Mouse (Mus musculus) lung, adult 18-20 months (tissue): ENCODE measurements at regions not wholly inside any gene's neighbourhood (a gene's known extent, or its start where the extent isn't known, plus 50 kb on each side); places are given as distances from the start of the nearest gene placed in this dataset.
A peak's percentile ranks its signal among the peaks of the same experiment; 100 is the strongest.

Experiments
- DNase-seq, 2 experiments: peaks; one replicate each; pipeline ENCODE4 v3.0.0; 2022; ENCODE audit warnings: mixed read lengths in 2 of 2

GRCm38 (mm10) chr16:49965528-49966250, 165.4 kb downstream of the Cd47 start:
- no peak for DNase-seq

- DNase-seq, result no peak
These were observed 165.9 kb downstream of the Cd47 start for GRCm38 (mm10) chr16:49966251-49966588.

GRCm38 (mm10) chr16:49967110-49967509, 166.8 kb downstream of the Cd47 start:
- DNase-seq, result no peak

DNA sequence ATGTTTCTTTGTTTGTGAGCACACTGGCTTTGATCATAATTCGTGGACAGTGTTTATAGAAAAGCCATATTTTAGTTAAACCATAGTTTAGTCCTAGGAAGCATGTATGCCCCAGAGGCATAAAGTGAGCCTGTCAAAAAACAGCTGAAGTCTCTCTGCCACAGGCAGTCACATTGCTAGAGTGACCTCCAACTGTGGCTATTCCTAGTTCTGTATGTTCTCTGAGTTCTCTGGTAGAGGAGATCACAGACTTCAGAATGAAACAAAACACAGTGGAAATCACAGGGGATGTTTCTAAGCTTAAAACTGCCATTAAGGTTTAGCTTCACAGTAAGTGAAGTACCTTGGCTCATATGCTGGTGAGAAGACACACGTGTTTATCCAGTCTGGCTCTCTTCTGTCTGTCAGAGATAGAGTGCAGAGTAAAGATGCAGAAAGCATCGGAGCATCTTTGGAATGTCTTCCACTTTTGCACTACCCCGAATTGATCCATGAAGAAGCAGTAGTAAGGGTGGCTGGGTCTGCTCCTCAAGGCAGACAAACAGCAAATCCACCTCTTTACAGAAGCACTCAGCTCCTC, 168.0 kb downstream of the Cd47 start:
- peak in 1 of 2 experiments; percentile 23 for DNase-seq

DNA sequence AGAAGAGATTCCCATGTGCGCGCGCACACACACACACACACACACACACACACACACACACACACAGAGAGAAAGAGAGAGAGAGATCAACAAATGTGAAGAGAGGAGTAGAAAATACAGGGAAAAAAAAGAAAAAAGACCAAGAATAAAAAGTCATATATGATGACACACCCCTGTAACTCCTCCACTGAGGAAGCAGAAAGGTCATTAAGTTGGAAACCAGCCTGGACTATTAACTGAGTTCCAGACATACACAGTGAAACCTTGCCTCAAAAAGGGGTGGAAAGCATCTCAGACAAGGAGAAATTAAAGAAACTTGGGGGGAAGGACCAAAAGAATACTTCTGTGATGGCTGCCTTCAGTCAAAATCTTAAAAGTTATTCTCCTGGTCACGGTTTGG, 168.7 kb downstream of the Cd47 start:
- DNase-seq, result no peak

DNA sequence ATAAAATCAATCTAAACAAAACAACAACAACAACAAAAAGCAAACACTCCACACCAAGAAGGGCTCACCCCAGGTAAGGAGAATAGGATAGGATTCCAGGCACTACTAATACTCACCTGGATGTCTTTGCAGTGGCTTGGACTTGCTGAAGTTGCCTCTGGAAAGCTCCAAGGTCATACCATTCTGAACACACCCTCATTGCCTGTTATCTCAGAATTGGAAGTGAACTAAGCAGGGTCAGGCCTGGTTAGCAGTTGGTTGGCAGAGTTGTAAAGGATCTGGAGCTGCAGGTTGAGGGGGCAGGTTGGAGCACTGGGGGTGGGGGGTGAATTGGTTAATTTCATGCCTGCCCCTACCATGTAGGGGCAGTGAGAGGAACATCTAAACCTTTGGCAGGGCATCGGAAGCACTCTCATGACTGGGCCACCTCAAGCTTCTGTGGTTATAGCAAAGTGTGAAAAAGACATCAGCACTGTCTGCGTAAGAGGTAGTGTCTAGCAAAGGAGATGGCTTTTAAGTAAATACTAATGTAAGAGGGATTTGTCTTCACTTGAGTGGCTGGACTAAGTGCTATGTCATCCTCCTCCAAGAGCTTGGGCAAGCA, 169.5 kb downstream of the Cd47 start:
- no peak for DNase-seq

- peak in 1 of 2 experiments; percentile 15 for DNase-seq
These were observed 170.0 kb downstream of the Cd47 start for GRCm38 (mm10) chr16:49970297-49970804.

- DNase-seq, result no peak
These were observed 170.8 kb downstream of the Cd47 start for GRCm38 (mm10) chr16:49971141-49971555.

DNA sequence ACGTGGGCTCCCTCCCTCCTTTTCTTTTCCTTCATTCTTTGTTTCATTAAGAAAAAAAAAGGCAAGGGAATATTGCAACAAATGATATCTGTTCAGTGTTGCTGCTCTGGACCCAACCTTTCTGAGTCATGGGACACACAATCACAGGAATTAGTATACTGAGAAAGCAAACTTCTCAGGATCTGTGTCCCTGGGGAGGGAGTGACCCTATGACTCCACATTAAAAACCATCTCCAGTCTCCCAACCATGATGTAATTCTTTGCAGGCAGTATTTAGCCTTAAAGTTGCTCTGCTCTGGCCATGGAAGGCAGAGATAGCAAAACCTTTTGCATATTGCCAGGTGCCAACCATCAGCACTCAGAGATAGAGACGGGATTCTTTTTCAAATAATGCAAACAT, 176.9 kb downstream of the Cd47 start:
- no peak for DNase-seq

DNA sequence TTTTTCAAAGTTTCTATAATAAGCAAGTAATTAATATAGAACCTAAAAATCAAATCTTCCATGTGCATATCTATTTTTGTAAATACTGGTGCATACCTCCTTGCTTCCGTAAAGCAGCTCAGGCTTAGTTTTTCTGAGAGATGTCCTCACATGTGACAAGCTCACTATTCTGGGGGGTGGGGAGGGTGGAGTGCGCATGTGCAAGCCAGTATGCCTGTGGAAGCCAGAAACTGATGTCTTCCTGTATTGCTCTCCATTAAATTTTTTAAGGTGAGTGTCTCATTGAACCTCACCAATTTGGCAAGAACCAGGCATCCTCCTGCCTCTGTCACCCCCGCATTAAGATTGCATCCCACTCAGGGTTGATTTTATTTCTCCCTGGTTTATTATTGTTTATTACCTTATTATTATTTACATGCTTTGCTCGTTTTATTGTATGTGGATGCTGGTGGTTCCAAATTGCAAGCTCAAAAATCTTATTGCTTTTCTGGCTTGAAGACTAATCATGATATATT, 179.2 kb downstream of the Cd47 start:
- no peak for DNase-seq

- no peak for DNase-seq
These were observed 179.9 kb downstream of the Cd47 start for GRCm38 (mm10) chr16:49980178-49980646.

DNA sequence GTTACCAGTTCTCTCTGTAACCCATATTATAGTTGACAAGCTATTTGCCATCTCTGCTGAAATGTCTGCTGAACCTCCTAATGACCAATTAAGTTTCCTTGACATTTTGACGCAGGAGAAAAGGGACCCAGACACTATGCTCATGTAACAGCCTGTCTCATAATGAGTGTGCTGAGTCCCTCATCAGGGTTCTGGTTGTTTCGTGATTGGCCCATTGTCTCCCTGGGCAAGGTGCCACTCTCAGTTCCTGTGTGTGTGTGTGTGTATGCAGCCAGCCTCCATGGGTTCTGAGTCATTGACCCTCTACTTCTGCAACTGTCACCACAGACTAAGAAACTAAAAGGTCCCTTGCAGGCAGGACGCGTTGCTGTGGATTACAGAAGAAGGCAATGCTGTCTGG, 181.8 kb downstream of the Cd47 start:
- peak; percentile 32 to 42 for DNase-seq

DNA sequence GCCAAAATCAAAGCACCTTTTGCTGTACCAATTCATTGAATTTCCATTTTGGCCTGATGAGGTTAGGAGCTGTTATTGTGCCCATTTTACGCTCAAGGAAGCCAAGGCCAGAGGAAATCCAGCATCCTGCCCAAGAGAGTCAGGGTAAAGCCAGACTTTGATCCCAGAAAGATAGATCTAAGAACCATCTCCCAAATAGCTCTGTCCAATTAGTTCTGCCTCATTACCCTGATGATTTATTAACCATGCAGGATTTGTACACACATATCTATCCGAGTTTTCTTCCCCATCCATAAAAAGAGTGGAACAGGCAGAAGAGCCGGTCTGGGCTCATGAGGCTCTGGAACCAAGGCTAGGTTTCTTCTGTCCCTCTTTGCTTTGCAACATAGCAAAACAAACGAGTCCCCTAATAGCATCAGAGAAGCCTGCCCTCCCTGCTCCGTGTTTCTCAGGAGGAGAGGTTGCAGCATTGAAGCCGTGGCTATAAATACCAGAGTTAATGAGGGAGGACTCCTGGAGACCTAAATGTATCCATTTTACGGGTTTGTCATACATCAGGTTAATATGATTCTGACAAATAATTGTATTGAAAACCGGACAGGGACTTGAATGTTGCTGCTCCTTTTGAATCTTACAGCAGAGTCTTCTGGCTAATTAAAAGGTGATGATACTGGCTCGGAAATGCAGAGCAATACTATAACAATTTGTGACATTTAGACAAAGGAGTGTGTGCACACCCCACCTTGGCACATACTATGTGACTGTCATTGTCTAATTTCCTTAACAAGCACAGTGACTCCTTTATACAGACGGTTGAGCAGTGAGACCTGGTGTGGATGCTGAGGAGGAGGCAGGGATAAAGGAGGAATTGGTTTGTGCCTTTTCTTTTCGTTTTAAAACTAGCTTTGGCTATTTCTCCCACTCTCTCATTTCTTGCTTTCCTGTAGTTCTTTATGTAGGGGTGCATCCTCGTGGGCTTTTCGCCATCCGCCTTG, 185.0 kb downstream of the Cd47 start:
- no peak for DNase-seq

GRCm38 (mm10) chr16:49986954-49987353, 186.6 kb downstream of the Cd47 start:
- DNase-seq, result no peak

DNA sequence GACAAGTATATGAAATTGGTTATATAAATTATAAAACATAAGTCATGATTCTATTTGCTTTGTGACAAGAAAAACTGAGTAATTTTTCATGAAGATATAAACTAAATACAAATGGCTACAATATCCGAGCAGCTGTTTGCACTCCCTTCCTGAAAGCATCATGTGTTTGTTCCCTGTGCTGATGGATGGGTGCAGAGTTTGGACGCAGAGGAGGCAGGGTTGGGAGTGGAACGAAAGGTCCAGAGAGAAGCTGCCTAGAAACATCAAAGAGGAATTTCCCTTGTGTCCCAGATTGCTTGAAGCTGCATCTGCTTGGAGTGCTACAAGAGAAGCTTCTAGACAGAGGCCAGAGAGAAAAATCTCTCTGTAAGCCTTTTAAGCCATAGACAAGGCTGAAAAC, 195.5 kb downstream of the Cd47 start:
- DNase-seq, result peak in 1 of 2 experiments; percentile 21

GRCm38 (mm10) chr16:49996593-49996992, 196.3 kb downstream of the Cd47 start:
- no peak for DNase-seq

DNA sequence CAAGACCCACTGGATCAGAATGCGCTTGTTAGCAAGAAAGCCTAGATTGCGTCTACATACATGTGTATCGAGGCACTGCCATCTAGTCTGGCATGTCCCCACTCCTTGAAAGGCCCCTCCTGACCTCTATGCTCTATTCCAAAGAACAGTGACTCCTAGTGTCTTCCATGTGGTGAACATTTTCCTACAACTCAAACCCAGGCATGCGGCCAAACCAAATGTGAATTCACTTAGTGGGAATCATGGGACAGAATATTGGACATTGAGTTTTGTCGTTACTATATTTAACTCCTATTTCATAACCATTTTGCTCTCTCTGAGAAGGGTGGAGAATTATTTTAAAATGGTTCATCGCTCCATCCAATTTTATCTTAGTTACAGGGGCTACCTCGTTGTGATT, 196.7 kb downstream of the Cd47 start:
- DNase-seq, result peak; percentile 22 to 32

DNA sequence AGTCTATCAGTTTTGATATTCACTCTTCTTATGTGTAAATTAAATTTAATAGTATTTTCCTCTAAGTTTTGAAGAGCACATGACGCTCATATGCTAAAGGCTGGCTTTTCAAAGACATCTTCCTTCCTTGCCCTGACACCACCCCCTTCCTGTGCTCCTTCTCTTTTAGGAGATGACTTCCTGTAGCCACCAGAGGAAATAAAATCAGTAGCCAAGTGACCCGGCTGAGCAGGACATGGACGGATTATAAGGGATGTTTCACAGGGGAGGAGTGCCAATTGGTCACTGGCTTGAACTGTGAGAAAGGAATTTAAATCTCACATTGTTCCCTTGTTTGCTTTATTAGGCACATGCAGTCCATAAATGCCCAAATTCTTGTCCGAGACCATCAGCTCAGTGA, 200.5 kb downstream of the Cd47 start:
- no peak for DNase-seq

GRCm38 (mm10) chr16:50001662-50002455, 201.5 kb downstream of the Cd47 start:
- DNase-seq, result no peak

GRCm38 (mm10) chr16:50002456-50002788, 202.1 kb downstream of the Cd47 start:
- no peak for DNase-seq

DNA sequence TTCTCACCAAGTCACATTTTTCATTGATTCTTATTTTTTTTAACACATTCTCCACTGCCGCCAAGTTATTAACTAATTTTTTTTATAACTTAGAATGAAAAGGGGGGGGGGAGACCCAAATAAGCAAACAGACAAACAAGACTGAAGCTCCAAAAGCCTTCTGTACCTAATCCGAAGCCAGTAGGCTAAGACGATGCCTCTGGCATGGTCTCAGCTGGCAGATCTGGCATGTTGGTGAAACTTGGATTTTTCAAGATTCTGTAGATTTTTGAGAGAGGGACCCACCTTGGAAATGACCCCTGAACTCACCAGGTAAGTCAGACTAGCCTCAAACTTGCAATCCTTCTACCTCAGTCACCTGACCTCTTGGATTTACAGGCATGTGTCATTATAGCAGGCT, 208.7 kb downstream of the Cd47 start:
- DNase-seq, result no peak

GRCm38 (mm10) chr16:50009542-50009941, 209.2 kb downstream of the Cd47 start:
- DNase-seq, result no peak
